Mouse (Mus musculus): ENCODE results near the gene Smim6. TPM values are rescaled to one million over a fixed set of nuclear protein-coding genes. Genes with fewer than 3 reads are reported as not detected.

Smim6 gene
- polyA plus RNA-seq, 1 experiment from 2014 or later: 16.1 TPM

DNA sequence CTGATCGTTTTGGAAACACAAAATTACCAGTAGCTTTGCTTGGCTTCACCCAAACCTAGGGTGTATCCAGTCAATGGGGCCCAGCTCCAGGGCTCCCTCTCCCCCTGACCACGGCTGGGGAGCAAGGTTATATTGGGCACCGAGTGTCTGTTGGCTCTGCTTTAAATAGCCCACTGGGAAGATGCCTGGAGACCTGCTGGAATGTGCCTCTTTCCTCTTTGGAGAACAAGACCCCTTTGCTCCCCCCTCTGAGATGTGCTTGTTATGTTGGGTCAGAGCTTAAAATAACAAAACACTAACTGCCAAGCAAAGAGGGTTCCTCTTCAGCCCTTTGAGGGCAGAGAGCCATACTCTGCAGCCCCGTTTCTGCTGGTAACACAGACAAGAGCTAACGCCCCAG is 9.6 kb upstream of the Smim6 start:
- DNase-seq (ENCODE audit: low spot score): no peak
- no peak for TF ChIP-seq CTCF (IDR thresholded peaks at IDR 0.05; ENCODE audit: low read depth)
- Histone ChIP-seq H3K27me3 (ENCODE audit: insufficient read depth, low read length) (no peaks in the 10 kb centered on the region), H3K27ac (0 out of 2 replicates have a peak overlapping the region, but pooled peaks have one; percentile 25), H3K4me1 (replicated peaks; ENCODE audit: insufficient read depth, low read length) (peaks cover 65% of the 10 kb centered on the region), H3K9me3 (replicated peaks; ENCODE audit: low read length) (no peaks in the 10 kb centered on the region), H3K36me3 (ENCODE audit: insufficient read depth, low read length) (no peaks in the 10 kb centered on the region), H3K4me3 (replicated peaks; ENCODE audit: low read depth, low read length) (no peak overlapping the region), H3K9ac (ENCODE audit: low read depth, low read length) (no peak overlapping the region), H3K4me2 (ENCODE audit: low read length) (no peak overlapping the region)
- ATAC-seq (replicated peaks; ENCODE audit: low FRiP score, low read depth): no peak
- 73% methylated on average over 5 of the region's 5 CpGs for WGBS

DNA sequence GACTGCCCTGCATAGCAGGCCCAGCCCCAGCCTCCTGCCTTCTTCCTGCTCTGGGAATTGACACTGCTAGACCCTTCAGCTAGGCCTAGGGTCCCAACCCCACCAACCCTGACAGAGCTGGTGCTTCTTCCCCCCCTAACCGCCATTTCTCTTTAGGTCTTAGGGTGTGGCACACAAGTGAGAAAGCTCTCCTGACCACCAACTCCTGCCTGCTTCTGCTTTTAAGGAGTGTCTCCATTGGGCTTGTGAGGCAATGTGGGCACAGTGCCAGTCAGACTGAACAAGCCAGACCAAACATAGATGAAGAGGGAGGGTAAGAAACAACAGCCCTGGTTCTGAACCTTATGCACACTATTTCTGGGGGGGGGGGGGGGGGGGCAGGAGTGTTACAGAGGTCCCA is 9.0 kb upstream of the Smim6 start:
- WGBS: 67% methylated on average over 1 of the region's 1 CpGs
- no peak for DNase-seq (ENCODE audit: low spot score)
- no peak for ATAC-seq (replicated peaks; ENCODE audit: low FRiP score, low read depth)

DNA sequence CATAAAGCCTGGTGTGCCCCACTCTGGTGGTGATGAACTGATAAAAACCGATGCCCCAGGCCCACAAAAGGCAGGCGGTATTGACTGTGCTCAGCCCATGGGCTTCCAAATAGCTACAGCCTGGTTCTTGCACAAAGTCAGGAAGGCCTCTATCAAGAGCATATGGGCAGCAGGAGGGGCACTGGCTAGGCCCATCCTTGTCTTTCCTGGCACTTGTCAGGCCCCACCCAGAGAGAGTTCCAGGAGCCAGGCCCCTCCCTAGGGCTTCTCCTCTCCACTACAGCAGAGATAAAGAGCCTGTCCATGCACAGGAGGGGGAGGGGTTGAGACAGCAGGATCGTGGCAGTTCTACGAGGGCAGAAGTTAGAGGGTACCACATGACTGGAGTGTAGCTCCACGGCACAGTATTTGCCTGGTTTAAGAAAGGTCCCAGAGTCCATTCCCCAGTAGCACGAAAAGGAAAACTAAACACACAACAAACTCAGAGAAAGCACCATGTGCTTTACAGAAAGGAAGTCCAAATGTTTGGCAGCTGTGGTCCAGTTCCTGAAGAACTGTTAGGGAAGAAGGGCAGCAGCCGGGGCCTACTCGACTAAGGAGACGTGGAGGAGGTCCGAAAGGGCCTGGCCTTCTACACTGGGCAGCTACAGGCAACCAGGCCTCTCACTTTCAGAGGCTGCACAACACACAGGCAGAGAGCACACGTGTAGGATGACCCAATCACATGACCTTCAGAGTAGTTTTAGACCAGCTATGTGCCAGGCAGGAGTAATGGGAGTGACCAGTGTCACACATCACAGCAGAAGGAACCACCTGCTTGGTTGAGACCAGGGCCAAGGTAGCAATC is 8.2 kb upstream of the Smim6 start:
- peak overlapping the region; percentile 83 for H3K27ac ChIP-seq
- peaks cover 66% of the 10 kb centered on the region for H3K4me1 ChIP-seq (replicated peaks; ENCODE audit: insufficient read depth, low read length)
- no peaks in the 10 kb centered on the region for H3K27me3 ChIP-seq (ENCODE audit: insufficient read depth, low read length)
- H3K9ac ChIP-seq (ENCODE audit: low read depth, low read length): no peak overlapping the region
- DNase-seq (ENCODE audit: low spot score) (no peak), ATAC-seq (replicated peaks; ENCODE audit: low FRiP score, low read depth) (0 out of 2 replicates have a peak, but pooled peaks have one; percentile 1)
- H3K4me3 ChIP-seq (replicated peaks; ENCODE audit: low read depth, low read length): no peak overlapping the region
- H3K36me3 ChIP-seq (ENCODE audit: insufficient read depth, low read length): no peaks in the 10 kb centered on the region
- WGBS: 51% methylated on average over 11 of the region's 11 CpGs
- H3K4me2 ChIP-seq (ENCODE audit: low read length): no peak overlapping the region
- TF ChIP-seq CTCF (IDR thresholded peaks at IDR 0.05; ENCODE audit: low read depth): no peak
- H3K9me3 ChIP-seq (replicated peaks; ENCODE audit: low read length): no peaks in the 10 kb centered on the region

More for the DNA sequence above, 9.0 kb upstream of the Smim6 start:
- Histone ChIP-seq H3K4me1 (replicated peaks; ENCODE audit: insufficient read depth, low read length) (peaks cover 66% of the 10 kb centered on the region), H3K36me3 (ENCODE audit: insufficient read depth, low read length) (no peaks in the 10 kb centered on the region), H3K9me3 (replicated peaks; ENCODE audit: low read length) (no peaks in the 10 kb centered on the region), H3K27me3 (ENCODE audit: insufficient read depth, low read length) (no peaks in the 10 kb centered on the region), H3K27ac (peak overlapping the region; percentile 25; the same call in 1 of the 2 replicates), H3K4me3 (replicated peaks; ENCODE audit: low read depth, low read length) (no peak overlapping the region), H3K9ac (ENCODE audit: low read depth, low read length) (no peak overlapping the region), H3K4me2 (ENCODE audit: low read length) (no peak overlapping the region)
- no peak for TF ChIP-seq CTCF (IDR thresholded peaks at IDR 0.05; ENCODE audit: low read depth)

DNA sequence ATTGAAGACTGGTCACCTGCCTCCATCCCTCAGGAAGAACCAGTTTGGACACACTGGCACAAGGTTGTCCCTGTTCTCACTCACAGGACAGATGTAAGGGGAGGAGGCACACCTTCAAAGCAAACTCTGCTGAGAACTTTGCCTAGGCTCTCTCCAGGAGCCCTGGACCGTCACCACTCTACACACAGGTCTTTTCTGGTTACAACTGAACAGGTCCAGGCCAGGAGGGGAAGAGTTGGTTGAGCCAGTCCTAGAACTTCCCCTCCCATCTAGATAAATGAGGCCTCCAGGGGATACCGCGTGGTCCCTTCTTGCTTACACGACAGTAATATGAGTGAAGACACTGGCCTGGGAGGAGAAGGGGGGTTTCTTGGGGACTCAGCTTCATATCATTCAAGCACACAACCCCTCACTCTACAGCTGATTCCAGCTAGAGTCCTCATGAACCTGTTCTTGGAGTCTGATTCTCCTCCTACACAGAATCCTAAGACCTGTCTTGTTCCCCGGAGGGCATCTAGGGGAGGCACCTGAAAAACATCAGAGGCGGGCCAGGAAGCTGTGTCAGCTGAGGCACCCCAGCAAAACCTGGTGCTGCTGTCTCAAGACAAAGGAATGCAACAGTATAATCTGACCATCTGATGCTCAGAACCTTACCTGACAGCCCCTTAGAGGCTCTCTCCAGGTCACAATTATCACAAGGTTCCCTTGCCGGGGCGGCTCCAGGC is 7.4 kb upstream of the Smim6 start:
- no peak overlapping the region; the same call in 1 of the 2 replicates for H3K9ac ChIP-seq (ENCODE audit: low read depth, low read length)
- peak overlapping the region; percentile 21; the same call in 1 of the 2 replicates for H3K4me2 ChIP-seq (ENCODE audit: low read length)
- no peaks in the 10 kb centered on the region for H3K36me3 ChIP-seq (ENCODE audit: insufficient read depth, low read length)
- DNase-seq (ENCODE audit: low spot score): no peak
- TF ChIP-seq CTCF (IDR thresholded peaks at IDR 0.05; ENCODE audit: low read depth): no peak
- H3K27me3 ChIP-seq (ENCODE audit: insufficient read depth, low read length): no peaks in the 10 kb centered on the region
- no peaks in the 10 kb centered on the region for H3K9me3 ChIP-seq (replicated peaks; ENCODE audit: low read length)
- peaks cover 62% of the 10 kb centered on the region for H3K4me1 ChIP-seq (replicated peaks; ENCODE audit: insufficient read depth, low read length)
- no peak overlapping the region for H3K4me3 ChIP-seq (replicated peaks; ENCODE audit: low read depth, low read length)
- ATAC-seq (replicated peaks; ENCODE audit: low FRiP score, low read depth): 0 out of 2 replicates have a peak, but pooled peaks have one; percentile 7
- peak overlapping the region; percentile 83 for H3K27ac ChIP-seq
- 59% methylated on average over 8 of the region's 8 CpGs for whole genome bisulfite sequencing

DNA sequence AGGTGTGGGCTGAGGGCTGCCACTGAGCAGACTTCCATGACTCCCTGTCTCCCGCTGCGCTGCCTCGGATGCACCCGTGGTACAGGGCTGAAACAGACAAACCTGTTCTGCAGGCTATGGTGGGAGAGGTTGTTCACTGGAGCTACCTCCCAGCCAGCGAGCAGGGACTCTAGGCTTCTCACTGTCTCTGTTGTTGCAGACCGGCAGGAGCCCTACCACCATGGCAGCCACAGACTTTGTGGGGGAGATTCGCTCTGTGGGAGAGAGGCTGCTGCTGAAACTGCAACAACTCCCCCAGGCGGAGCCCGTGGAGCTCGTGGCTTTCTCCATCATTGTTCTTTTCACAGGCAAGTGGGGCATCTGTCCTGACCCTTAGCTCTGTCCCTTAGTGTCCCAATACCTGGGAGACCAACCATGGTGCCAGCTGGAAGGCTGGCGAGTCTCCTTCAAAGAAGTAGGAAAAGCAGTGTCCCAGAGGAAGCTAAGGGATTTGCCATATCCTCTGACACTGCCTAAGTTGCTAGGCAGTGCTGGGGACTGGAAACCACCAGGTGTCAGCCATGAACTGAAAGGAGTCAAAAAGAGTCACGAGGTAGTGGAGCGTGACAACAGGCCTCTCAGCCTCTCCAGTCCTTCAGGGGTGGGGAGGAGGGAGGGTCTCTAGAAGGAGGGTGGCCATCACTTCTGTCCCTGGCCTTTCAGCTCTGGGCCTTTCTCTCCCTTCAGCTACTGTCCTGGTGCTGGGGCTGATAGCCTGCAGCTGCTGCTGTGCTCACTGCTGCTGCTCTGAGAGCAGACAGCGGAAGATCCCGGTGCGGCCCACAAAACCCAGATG is 6.6 kb upstream of the Smim6 start:
- ATAC-seq (replicated peaks; ENCODE audit: low FRiP score, low read depth) (peak; percentile 38; the same call in 1 of the 2 replicates), DNase-seq (ENCODE audit: low spot score) (peak; percentile 71)
- H3K4me3 ChIP-seq (replicated peaks; ENCODE audit: low read depth, low read length): no peak overlapping the region
- peak overlapping the region; percentile 45; the same call in 1 of the 2 replicates for H3K9ac ChIP-seq (ENCODE audit: low read depth, low read length)
- peaks cover 57% of the 10 kb centered on the region for H3K4me1 ChIP-seq (replicated peaks; ENCODE audit: insufficient read depth, low read length)
- H3K27me3 ChIP-seq (ENCODE audit: insufficient read depth, low read length): no peaks in the 10 kb centered on the region
- H3K27ac ChIP-seq: peak overlapping the region; percentile 83
- WGBS: 40% methylated on average over 16 of the region's 16 CpGs
- peak; percentile 42; the same call in 1 of the 2 replicates for TF ChIP-seq CTCF (IDR thresholded peaks at IDR 0.05; ENCODE audit: low read depth)
- no peaks in the 10 kb centered on the region for H3K9me3 ChIP-seq (replicated peaks; ENCODE audit: low read length)
- H3K36me3 ChIP-seq (ENCODE audit: insufficient read depth, low read length): no peaks in the 10 kb centered on the region
- peak overlapping the region; percentile 21; the same call in 1 of the 2 replicates for H3K4me2 ChIP-seq (ENCODE audit: low read length)

All from kidney, postnatal 0 days (tissue).